Mouse (Mus musculus) kidney, postnatal 0 days (tissue): ENCODE measurements around the gene Gm28308. TPM values are rescaled to one million over a fixed set of nuclear protein-coding genes. Genes with fewer than 3 reads are reported as not detected.

ENCODE experiments used
- ATAC-seq: fragments of 200-750 bp; cut with Nextera tagmentation; replicated peaks from 2 replicates; pipeline ENCODE4 v1.8.0; 2017; ENCODE audit warnings: low read depth, moderate number of reproducible peaks, moderate TSS enrichment, moderate library complexity; ENCODE audit not compliant: low FRiP score
- DNase-seq: peaks from one replicate; pipeline ENCODE4 v3.0.0-alpha.2; 2016; ENCODE audit warnings: low spot score
- H3K27ac ChIP-seq: fragments of 300-500 bp; sonication (generic); 2 replicates; pipeline ENCODE4 v1.5.1; 2014; ENCODE audit warnings: mild to moderate bottlenecking
- H3K27me3 ChIP-seq: fragments of 300-500 bp; sonication (generic); 2 replicates; pipeline ENCODE4 v1.6.1; 2014; ENCODE audit warnings: low read length, mixed read lengths; ENCODE audit not compliant: insufficient read depth
- H3K36me3 ChIP-seq: fragments of 300-500 bp; sonication (generic); 2 replicates; pipeline ENCODE4 v1.6.1; 2014; ENCODE audit warnings: low read length, mixed read lengths; ENCODE audit not compliant: insufficient read depth
- H3K4me1 ChIP-seq: fragments of 300-500 bp; sonication (generic); replicated peaks from 2 replicates; pipeline ENCODE4 v1.6.1; 2014; ENCODE audit warnings: antibody characterized with exemption, low read length, mixed read lengths; ENCODE audit not compliant: insufficient read depth
- H3K4me2 ChIP-seq: fragments of 300-500 bp; sonication (generic); 2 replicates; pipeline ENCODE4 v1.6.1; 2014; ENCODE audit warnings: mild to moderate bottlenecking, low read length, moderate library complexity, mixed read lengths
- H3K4me3 ChIP-seq: fragments of 300-500 bp; sonication (generic); replicated peaks from 2 replicates; pipeline ENCODE4 v1.5.1; 2014; ENCODE audit warnings: low read depth, low read length
- H3K9ac ChIP-seq: fragments of 300-500 bp; sonication (generic); 2 replicates; pipeline ENCODE4 v1.6.1; 2014; ENCODE audit warnings: low read depth, low read length
- H3K9me3 ChIP-seq: fragments of 300-500 bp; sonication (generic); replicated peaks from 2 replicates; pipeline ENCODE4 v1.6.1; 2016; ENCODE audit warnings: low read length, inconsistent platforms, mixed read lengths
- CTCF ChIP-seq: IDR thresholded peaks from 2 replicates; pipeline ENCODE4 v1.5.1; 2016; ENCODE audit warnings: antibody characterized with exemption, low read depth, mild to moderate bottlenecking, moderate library complexity
- WGBS: fragments of 180-500 bp; shearing (Covaris S2); extraction: QIAGEN DNeasy Blood & Tissue Kit; methylation state at CpG from one replicate; pipeline ENCODE4 v1.1.7; 2014; 5-methylcytosine and 5-hydroxymethylcytosine counted together
- polyA plus RNA-seq: library from polyadenylated mRNA; unstranded; fragments of >200 nt; fragmentation: Nextera tagmentation; extraction: Ambion mirVana; gene quantifications from 2 replicates; pipeline ENCODE4 v1.2.1, GENCODE M21; 2015

Gm28308 gene
- polyA plus RNA-seq, 1 experiment from 2014 or later: 2.1 TPM

DNA sequence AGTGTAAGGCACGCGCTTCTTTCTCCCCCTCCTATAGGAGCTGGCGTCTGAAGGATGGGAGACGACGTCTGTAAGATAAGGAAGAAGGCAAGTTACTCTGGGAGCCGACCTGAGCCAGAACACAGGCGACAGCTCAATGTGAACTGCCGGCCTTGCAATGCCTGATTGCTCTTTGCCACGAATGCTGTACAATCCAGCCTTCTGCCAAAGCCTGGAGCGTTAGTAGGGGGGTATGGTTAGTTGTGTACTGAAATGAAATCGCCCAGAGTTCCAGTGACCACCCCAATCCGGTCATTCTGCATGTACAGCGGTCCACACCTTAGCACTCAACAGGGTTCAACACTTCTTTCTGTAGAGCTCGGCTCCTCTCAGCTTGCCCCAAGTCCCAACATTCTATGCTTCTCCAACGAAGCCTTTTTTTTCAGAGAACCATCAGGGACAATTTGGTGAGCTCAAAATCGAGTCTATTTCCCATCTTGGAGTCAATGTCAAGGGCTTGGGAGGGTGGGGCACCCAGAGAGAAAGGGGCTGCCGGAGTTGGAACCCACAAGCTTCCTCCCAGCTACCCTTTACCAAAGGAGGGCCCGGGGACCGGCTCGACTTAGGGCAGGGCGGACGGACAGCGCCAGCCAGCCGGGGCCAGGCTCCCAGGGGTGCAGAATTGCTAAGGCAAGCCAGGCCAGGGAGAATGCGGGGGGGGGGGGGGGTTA, 46.1 kb upstream of the Gm28308 start:
- H3K36me3 ChIP-seq: no peaks in the 10 kb centered on the region
- ATAC-seq (no peak), DNase-seq (peak; percentile 22)
- no peak overlapping the region for H3K4me3 ChIP-seq
- no peaks in the 10 kb centered on the region; the same call in 1 of the 2 replicates for H3K4me1 ChIP-seq
- 2% methylated on average over 25 of the region's 25 CpGs for WGBS
- no peak overlapping the region for H3K27ac ChIP-seq
- H3K27me3 ChIP-seq: peaks cover 58% of the 10 kb centered on the region
- H3K9ac ChIP-seq: no peak overlapping the region
- H3K4me2 ChIP-seq: no peak overlapping the region
- H3K9me3 ChIP-seq: no peaks in the 10 kb centered on the region
- TF ChIP-seq CTCF: no peak

DNA sequence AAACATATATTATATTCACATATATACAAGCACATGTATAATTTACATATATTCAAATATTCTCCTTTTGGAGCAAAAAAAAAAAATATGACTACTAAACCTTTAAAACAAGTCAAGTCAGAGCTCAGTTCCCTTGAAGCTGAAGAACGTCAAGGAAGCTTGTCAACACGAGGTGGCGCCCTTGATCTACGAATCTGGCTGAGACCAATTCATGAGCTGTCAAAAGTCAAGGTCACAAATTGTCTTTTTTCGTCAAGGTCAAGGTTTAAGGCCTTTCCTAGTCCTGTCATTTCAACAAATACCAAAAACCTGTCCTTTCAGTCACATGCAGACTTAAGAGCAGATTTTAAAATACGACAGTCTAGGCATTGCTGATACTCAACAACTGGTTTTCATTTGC, 43.8 kb upstream of the Gm28308 start:
- Histone ChIP-seq H3K4me3 (no peak overlapping the region), H3K27ac (no peak overlapping the region), H3K4me1 (peaks cover 8% of the 10 kb centered on the region; the same call in 1 of the 2 replicates), H3K27me3 (peaks cover 52% of the 10 kb centered on the region), H3K9me3 (no peaks in the 10 kb centered on the region), H3K36me3 (no peaks in the 10 kb centered on the region), H3K4me2 (no peak overlapping the region), H3K9ac (no peak overlapping the region)
- DNase-seq (peak; percentile 89), ATAC-seq (no peak)
- TF ChIP-seq CTCF: peak; percentile 83
- WGBS: under 1% methylated on average over 6 of the region's 6 CpGs

GRCm38 (mm10) chr6:52253511-52254500, 40.7 kb upstream of the Gm28308 start:
- H3K27ac ChIP-seq: no peak overlapping the region
- peaks cover 44% of the 10 kb centered on the region for H3K27me3 ChIP-seq
- no peaks in the 10 kb centered on the region for H3K9me3 ChIP-seq
- 6% methylated on average over 59 of the region's 59 CpGs for WGBS
- H3K4me3 ChIP-seq: peak overlapping the region; percentile 20
- DNase-seq: peak; percentile 44
- H3K36me3 ChIP-seq: no peaks in the 10 kb centered on the region
- no peak overlapping the region for H3K9ac ChIP-seq
- peak overlapping the region; percentile 43 for H3K4me2 ChIP-seq
- peaks cover 14% of the 10 kb centered on the region for H3K4me1 ChIP-seq
- TF ChIP-seq CTCF: no peak
- no peak for ATAC-seq

DNA sequence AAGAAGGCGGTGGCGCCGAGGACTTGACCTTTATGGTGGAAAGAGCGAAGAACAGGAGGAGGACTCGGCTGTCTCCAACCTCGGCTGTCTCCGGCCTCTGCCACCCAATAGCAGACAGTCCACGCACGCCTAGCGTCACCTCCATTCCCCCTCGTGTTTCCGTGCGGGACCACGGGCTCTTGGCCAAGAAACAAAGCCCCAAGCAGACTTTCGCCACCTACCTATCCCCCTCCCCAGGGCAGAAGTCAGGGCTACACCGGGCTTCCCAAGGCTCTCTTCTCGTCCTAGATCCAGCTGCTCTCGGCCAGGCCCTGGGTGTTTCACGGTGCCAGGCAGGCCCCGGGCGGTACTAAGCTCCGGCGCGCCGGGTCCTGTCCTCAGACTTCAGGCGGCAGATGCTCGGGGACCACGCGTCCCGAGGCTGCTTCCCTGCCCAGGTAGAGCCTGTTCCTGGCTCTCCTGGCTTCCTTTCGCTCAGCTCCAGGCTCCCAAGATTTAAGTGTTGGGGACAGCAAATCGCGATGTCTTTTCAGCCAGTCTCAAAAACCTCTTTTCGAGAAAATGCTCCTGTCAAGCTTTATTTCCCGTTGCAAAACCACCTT, 39.7 kb upstream of the Gm28308 start:
- Histone ChIP-seq H3K4me1 (peaks cover 19% of the 10 kb centered on the region), H3K9me3 (no peaks in the 10 kb centered on the region), H3K4me3 (peak overlapping the region; percentile 20), H3K36me3 (no peaks in the 10 kb centered on the region), H3K4me2 (peak overlapping the region; percentile 43), H3K9ac (no peak overlapping the region), H3K27ac (no peak overlapping the region), H3K27me3 (peaks cover 36% of the 10 kb centered on the region)
- ATAC-seq (0 out of 2 replicates have a peak, but pooled peaks have one; percentile 21), DNase-seq (no peak)
- WGBS: 20% methylated on average over 35 of the region's 35 CpGs
- no peak for TF ChIP-seq CTCF

GRCm38 (mm10) chr6:52252016-52252774, 39.1 kb upstream of the Gm28308 start:
- Histone ChIP-seq H3K4me2 (no peak overlapping the region; the same call in 1 of the 2 replicates), H3K9me3 (no peaks in the 10 kb centered on the region), H3K4me1 (peaks cover 22% of the 10 kb centered on the region), H3K4me3 (no peak overlapping the region), H3K27ac (no peak overlapping the region), H3K27me3 (peaks cover 36% of the 10 kb centered on the region), H3K9ac (no peak overlapping the region), H3K36me3 (no peaks in the 10 kb centered on the region)
- no peak for DNase-seq
- no peak for TF ChIP-seq CTCF
- 49% methylated on average over 24 of the region's 24 CpGs for WGBS
- no peak for ATAC-seq
